Mouse (Mus musculus): ENCODE results near the gene Syt1. TPM values are rescaled to one million over a fixed set of nuclear protein-coding genes. Genes with fewer than 3 reads are reported as not detected.

The Syt1 gene
- polyA plus RNA-seq, 1 experiment = 80.9 TPM

DNA sequence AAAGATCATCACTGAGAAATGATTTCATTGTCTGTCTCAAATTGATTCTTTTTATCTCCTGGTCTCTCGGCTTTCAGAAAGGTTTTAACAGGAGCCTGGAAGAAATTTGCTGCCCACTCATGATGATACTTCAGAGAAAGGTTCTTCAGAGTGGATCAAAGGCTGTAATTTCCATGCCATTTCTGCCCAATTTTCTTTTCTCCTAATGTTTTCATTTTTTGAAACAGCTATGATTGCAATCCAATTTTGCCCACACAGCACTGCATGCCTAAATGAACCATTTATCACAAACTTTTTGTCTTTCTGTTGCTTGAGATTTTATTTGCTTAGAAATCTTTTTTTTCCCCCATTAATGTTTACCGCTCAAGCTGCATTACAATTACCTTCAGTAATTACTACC, 257.5 kb downstream of the Syt1 start:
- TF ChIP-seq CTCF (IDR thresholded peaks at IDR 0.05; ENCODE audit: borderline replicate concordance, extremely low read depth, insufficient read depth, insufficient read length) (no peak), POLR2A (IDR thresholded peaks at IDR 0.05; ENCODE audit: borderline replicate concordance, extremely low read depth, insufficient read depth, insufficient read length, poor library complexity, severe bottlenecking) (no peak)
- DNase-seq (ENCODE audit: low read depth) = peak; percentile 64

DNA sequence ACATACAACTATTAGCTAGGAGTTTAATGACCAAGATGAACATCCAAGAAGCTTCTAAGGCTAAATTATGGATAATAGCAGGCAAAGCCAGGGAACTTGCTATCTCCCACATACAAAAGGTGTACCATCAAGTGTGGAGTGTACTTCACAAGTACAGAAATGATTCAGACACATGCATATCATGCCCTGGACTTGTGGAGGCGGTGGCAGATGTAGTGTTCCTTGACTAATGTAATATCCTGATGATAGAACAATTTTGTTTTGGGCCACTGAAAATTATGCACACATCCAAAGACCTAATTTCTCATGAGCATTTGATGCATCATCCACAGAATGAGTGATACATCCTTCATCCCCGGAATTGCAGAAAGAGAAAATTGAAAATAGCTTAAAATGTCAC, 267.0 kb downstream of the Syt1 start:
- DNase-seq (ENCODE audit: low read depth) = no peak

DNA sequence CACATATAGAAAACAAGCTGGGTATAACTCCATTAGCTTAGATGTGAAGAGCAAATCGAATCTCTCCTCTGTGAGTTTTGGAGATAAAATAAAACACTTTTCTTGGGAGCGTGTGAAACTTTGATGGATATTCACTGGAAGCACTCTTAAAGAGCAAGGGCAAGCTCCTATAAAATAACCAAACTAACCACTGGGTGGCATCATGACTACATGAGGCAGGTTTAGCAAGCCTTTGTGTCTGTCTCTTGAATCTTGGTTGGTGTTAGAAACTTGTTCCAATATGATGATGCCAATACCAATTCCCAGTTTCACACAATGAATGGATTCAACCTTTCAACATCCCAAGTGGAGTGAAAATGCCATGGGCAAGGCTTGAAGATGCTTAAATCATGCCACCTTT, 276.8 kb downstream of the Syt1 start:
- TF ChIP-seq POLR2A (IDR thresholded peaks at IDR 0.05; ENCODE audit: borderline replicate concordance, extremely low read depth, insufficient read depth, insufficient read length, poor library complexity, severe bottlenecking) (no peak), CTCF (IDR thresholded peaks at IDR 0.05; ENCODE audit: borderline replicate concordance, extremely low read depth, insufficient read depth, insufficient read length) (peak; percentile 55; the same call in 1 of the 2 replicates)
- peak; percentile 85 for DNase-seq (ENCODE audit: low read depth)

More for the DNA sequence above, 267.0 kb downstream of the Syt1 start:
- TF ChIP-seq CTCF (IDR thresholded peaks at IDR 0.05; ENCODE audit: borderline replicate concordance, extremely low read depth, insufficient read depth, insufficient read length) (no peak), POLR2A (IDR thresholded peaks at IDR 0.05; ENCODE audit: borderline replicate concordance, extremely low read depth, insufficient read depth, insufficient read length, poor library complexity, severe bottlenecking) (no peak)

DNA sequence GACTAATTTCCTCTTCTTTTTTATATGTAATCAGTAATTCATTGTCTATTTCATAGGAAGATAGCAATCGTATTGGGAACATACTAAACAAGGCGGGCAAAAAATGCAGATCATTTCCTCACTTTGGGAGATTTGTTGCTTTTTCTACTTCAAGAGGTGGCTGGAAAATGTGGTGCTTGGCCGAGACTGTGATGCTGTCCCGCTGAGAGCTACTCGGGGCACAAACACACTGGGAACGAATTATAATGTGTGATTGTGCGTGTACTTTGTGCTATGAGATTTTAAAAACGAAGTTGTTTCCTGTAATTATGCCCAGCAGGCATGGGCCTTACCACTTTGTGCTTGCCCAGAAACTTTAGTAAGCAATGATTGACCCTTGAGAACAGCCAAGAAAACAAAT, 281.8 kb downstream of the Syt1 start:
- DNase-seq (ENCODE audit: low read depth) = peak; percentile 28
- TF ChIP-seq CTCF (IDR thresholded peaks at IDR 0.05; ENCODE audit: borderline replicate concordance, extremely low read depth, insufficient read depth, insufficient read length) (no peak), POLR2A (IDR thresholded peaks at IDR 0.05; ENCODE audit: borderline replicate concordance, extremely low read depth, insufficient read depth, insufficient read length, poor library complexity, severe bottlenecking) (no peak)

DNA sequence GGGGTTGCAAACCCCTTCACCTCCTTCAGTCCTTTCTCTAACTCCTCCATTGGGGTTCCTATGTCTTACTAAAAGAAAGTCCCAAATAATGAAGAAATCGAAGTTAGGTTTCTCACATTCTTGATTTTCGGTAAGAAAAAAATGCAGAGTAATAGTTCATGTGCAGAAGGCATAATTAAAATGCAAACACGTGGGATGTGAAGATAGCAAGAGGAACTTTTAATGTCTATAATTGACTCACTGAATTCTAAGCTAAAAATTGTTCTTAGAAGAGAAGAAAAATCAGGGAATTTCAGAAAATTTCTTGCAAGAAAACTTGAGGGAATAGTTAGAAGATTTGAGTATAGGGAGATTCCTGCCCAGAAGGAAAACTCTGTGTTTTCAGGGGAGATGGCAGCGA, 284.4 kb downstream of the Syt1 start:
- TF ChIP-seq POLR2A (IDR thresholded peaks at IDR 0.05; ENCODE audit: borderline replicate concordance, extremely low read depth, insufficient read depth, insufficient read length, poor library complexity, severe bottlenecking) = no peak
- no peak for TF ChIP-seq CTCF (IDR thresholded peaks at IDR 0.05; ENCODE audit: borderline replicate concordance, extremely low read depth, insufficient read depth, insufficient read length)
- no peak for DNase-seq (ENCODE audit: low read depth)

DNA sequence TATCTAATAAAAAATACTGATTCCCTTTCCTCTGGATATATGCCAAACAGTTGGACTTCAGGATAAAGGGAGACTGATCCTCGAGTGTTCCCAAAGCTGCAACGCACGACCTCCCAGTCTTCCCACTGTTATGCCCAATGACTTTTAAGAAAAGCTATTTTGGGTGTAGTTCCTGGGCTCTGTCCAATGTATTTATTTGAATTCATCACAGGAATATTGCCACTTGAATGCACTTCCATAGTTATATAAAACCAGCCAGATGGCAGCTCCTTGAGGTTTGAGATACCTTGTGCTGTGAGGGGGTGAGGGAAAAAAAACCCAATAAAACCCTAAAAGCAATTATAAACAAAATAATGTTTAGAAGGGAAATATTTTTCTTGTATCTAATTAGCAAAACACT, 285.9 kb downstream of the Syt1 start:
- no peak for TF ChIP-seq CTCF (IDR thresholded peaks at IDR 0.05; ENCODE audit: borderline replicate concordance, extremely low read depth, insufficient read depth, insufficient read length)
- no peak for TF ChIP-seq POLR2A (IDR thresholded peaks at IDR 0.05; ENCODE audit: borderline replicate concordance, extremely low read depth, insufficient read depth, insufficient read length, poor library complexity, severe bottlenecking)
- no peak for DNase-seq (ENCODE audit: low read depth)

DNA sequence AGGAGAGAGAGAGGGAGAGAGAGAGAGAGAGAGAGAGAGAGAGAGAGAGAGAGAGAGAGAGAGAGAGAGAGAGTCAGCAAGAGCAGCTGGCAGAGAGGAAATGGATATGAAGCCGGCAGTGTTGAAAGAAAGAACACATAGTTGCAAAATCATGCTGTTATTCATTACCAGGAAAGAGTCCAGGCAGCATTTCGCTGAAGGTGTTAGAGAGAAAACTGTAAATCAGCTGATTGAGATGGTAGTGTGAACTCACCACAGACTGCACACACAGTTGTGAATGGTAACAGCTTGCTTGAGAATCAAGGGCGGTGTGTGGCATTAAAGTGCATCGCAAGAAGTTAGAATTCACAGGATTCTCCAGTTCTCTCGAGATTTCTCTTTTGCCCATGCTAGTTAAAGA, 300.3 kb downstream of the Syt1 start:
- no peak for TF ChIP-seq CTCF (IDR thresholded peaks at IDR 0.05; ENCODE audit: borderline replicate concordance, extremely low read depth, insufficient read depth, insufficient read length)
- TF ChIP-seq POLR2A (IDR thresholded peaks at IDR 0.05; ENCODE audit: borderline replicate concordance, extremely low read depth, insufficient read depth, insufficient read length, poor library complexity, severe bottlenecking) = no peak
- peak; percentile 82 for DNase-seq (ENCODE audit: low read depth)

DNA sequence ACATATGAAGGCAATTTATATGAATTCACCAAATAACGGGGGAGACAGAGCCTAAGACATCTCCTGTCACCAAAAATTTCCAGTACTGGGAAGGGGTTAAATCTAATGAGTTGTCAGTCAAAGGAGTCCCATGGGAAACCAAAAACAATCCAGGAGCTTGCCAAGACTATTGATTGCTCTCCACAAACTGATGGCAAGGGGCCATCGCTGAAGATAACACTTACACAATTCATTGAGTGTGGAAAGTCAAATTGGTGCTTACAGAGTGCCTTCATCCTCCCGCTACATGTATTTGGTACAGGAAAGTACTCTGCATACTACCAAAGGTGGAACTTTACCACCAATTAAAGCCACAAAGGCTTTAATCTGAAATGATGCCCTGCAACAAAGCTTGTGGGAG, 305.1 kb downstream of the Syt1 start:
- TF ChIP-seq POLR2A (IDR thresholded peaks at IDR 0.05; ENCODE audit: borderline replicate concordance, extremely low read depth, insufficient read depth, insufficient read length, poor library complexity, severe bottlenecking) (no peak), CTCF (IDR thresholded peaks at IDR 0.05; ENCODE audit: borderline replicate concordance, extremely low read depth, insufficient read depth, insufficient read length) (no peak)

DNA sequence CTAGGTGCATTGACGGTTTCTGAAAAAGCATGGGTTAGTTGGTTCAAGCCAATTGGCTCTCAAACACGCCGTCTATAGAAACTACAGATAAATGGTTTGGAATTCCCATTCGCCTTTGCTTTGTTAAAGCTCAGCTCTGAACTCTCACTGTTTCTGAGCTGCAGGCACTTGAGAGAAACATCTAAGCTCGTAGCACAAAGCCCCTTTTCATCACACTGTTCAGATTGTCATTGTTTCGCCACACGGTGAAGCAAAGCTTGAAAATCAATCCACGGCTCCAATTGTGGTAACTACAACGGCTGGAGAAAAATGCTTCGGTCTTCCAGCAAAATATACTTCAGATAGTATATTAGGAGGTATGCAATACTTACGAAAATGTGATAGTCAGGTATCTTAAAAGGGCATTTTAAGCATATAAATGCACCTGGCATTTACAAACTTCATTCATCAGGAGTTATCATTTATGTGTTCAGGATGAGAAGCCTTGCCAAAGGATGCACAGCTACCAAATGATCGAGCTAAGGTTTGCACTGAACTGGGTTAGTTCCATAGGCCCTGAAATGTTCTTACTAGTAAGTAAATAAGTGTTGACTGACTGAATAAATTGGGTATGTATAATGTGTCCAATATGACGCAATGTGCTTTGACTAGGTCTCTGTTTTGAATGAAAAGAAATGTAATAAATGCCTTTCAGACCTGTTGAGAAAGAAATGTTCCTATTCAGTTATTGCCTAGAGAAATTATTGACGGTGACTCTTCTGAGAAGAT, 309.2 kb downstream of the Syt1 start:
- no peak for TF ChIP-seq CTCF (IDR thresholded peaks at IDR 0.05; ENCODE audit: borderline replicate concordance, extremely low read depth, insufficient read depth, insufficient read length)
- TF ChIP-seq POLR2A (IDR thresholded peaks at IDR 0.05; ENCODE audit: borderline replicate concordance, extremely low read depth, insufficient read depth, insufficient read length, poor library complexity, severe bottlenecking) = no peak
- DNase-seq (ENCODE audit: low read depth) = peak; percentile 94

More for the DNA sequence above, 305.1 kb downstream of the Syt1 start:
- no peak for DNase-seq (ENCODE audit: low read depth)

DNA sequence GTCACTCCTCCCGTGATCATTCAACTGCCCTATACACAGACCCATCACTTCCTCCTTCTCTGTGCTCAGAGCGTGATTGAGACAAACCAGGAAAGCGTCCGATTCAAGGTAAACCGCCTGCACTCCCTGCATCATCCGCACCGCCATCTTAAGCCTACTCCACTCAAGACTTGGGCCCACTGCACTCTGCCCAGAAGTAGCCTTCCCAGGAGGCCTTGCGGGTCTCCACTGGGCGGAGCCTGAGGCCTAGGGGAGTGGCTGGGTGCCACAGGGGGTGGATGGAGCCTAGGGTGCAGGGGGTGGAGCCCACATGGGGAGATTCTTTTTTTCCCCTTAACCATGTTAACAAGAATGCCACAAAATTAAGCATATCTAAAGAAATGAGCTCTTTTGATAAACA, 310.8 kb downstream of the Syt1 start, which contains the start of gene Gm5136:
Gm5136 (minus strand) TSS at position 215 of the 400 bp plus-strand sequence.
- no peak for TF ChIP-seq CTCF (IDR thresholded peaks at IDR 0.05; ENCODE audit: borderline replicate concordance, extremely low read depth, insufficient read depth, insufficient read length)
- no peak for TF ChIP-seq POLR2A (IDR thresholded peaks at IDR 0.05; ENCODE audit: borderline replicate concordance, extremely low read depth, insufficient read depth, insufficient read length, poor library complexity, severe bottlenecking)
- no peak for DNase-seq (ENCODE audit: low read depth)

DNA sequence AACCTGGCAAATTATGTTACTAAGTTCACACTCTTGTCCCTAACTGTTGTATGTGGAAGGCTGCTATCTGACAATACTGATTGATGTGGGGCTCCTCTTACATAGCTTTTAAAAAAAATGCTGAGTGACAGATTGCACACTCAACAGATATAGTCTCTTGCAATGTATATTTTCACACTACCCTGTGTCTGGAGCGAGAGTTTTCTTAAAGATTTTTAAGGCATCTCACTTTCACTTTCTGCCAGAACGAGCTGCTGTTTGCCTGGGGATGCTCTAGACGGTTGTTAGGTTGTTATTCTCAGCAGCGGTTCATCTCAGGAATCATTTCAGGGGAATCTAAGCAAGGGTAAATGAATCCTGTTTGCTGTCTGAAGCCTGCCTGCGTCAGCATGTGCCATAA, 313.7 kb downstream of the Syt1 start:
- TF ChIP-seq POLR2A (IDR thresholded peaks at IDR 0.05; ENCODE audit: borderline replicate concordance, extremely low read depth, insufficient read depth, insufficient read length, poor library complexity, severe bottlenecking) (no peak), CTCF (IDR thresholded peaks at IDR 0.05; ENCODE audit: borderline replicate concordance, extremely low read depth, insufficient read depth, insufficient read length) (no peak)
- DNase-seq (ENCODE audit: low read depth) = peak; percentile 55

DNA sequence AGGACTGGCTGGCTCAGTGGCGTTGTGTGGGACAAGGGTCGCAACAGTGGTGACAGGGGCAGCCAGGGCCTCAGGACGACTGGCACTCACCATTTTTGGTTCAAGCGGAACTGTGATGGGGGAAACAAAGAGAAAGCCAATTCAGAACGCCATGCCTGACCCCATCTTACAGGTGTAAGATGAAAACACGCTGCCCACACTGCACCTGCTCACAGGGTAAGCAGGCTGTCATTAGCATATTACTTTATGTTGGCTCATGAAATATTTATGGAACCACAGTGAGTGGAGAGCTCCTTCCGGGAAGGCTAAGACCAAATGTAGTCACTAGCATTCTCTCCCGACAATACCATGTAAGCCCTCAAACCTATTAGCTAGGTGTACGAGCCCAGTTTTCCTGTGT, 319.8 kb downstream of the Syt1 start:
- no peak for TF ChIP-seq POLR2A (IDR thresholded peaks at IDR 0.05; ENCODE audit: borderline replicate concordance, extremely low read depth, insufficient read depth, insufficient read length, poor library complexity, severe bottlenecking)
- no peak for TF ChIP-seq CTCF (IDR thresholded peaks at IDR 0.05; ENCODE audit: borderline replicate concordance, extremely low read depth, insufficient read depth, insufficient read length)
- peak; percentile 70 for DNase-seq (ENCODE audit: low read depth)
